Mouse (Mus musculus): ENCODE measurements around the gene Sh2d1b1. TPM values are rescaled to one million over a fixed set of nuclear protein-coding genes. Genes with fewer than 3 reads are reported as not detected.

The Sh2d1b1 gene
- total and polyA plus RNA-seq, 3 experiments: 1.9 to 13.9 (median 9.7) TPM

DNA sequence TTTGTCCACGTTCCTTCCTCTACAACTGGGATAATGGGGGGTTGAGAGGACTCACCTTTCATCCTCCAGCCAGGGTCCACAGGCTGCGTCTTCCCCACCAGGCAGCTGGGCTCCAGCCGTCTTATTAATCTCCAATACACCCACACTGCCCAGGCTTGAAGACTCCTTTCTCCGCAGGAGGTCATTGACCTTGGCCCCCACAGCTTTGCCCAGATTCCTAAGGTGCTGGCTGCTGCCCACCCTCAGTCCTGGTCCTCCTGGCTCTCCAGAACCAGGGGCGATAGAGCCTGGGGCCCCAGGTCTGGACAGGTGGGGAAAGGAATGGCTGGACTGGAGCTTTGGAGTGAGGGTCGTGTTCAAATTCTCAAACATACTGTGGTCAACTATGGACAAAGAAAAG lies 25.3 kb downstream of the Sh2d1b1 start:
- no peaks in the 10 kb centered on the region for H3K79me2 ChIP-seq (replicated peaks; ENCODE audit: control insufficient read depth, extremely low read depth, insufficient read depth, poor library complexity, severe bottlenecking)
- dilution Hi-C loops (cut with MboI; ENCODE audit: extremely low pct_ligation_motif_present, extremely low pct_unique_long_range_greater_than_20kb, low sequenced_read_pairs) (no loop called here), in situ Hi-C loops (cut with MboI; ENCODE audit: low pct_ligation_motif_present, low pct_unique_long_range_greater_than_20kb, low sequenced_read_pairs) (loop anchor here (25.0 kb wide), 1 partner anchor 310 kb away; no protein-coding TSS in a partner anchor)
- peaks cover 0 to 10% of the 10 kb centered on the region in 2 experiments; a peak in 2 of 4 replicates for H3K4me1 ChIP-seq (ENCODE audit: control insufficient read depth in 1 of 2, insufficient read depth in 2 of 2)
- peaks cover 8% of the 10 kb centered on the region for H3K27me3 ChIP-seq (replicated peaks)
- H3K4me2 ChIP-seq (ENCODE audit: insufficient read depth, low read depth, poor library complexity, severe bottlenecking): no peak overlapping the region
- TF ChIP-seq RCOR1 (conservative IDR thresholded peaks at IDR 0.05; ENCODE audit: low read depth, low read length): no peak
- no peak for TF ChIP-seq ZMIZ1 (IDR thresholded peaks at IDR 0.05; ENCODE audit: low read depth, low read length)
- TF ChIP-seq TCF12 (IDR thresholded peaks at IDR 0.05; ENCODE audit: low read depth, low read length): no peak
- no peak for TF ChIP-seq ZNF384 (IDR thresholded peaks at IDR 0.05; ENCODE audit: low read depth, low read length)
- TF ChIP-seq RAD21 (IDR thresholded peaks at IDR 0.05; ENCODE audit: low read depth, low read length): no peak
- H3K9ac ChIP-seq (ENCODE audit: insufficient read depth, low read depth): no peak overlapping the region
- no peaks in the 10 kb centered on the region for H3K36me3 ChIP-seq (replicated peaks in 1 of 2; ENCODE audit: control insufficient read depth in 1 of 2, insufficient read depth in 1 of 2, low read length in 1 of 2)
- H3K4me3 ChIP-seq (replicated peaks in 1 of 3; ENCODE audit: low read depth in 2 of 3, low read length in 2 of 3, poor library complexity in 1 of 3): no peak overlapping the region
- no peak overlapping the region for H3K27ac ChIP-seq (ENCODE audit: insufficient read depth, low read depth)
- H3K9me3 ChIP-seq (replicated peaks; ENCODE audit: low read length): no peaks in the 10 kb centered on the region
- DNase-seq (ENCODE audit: extremely low read depth): no peak

- Histone ChIP-seq H3K36me3 (replicated peaks in 1 of 2; ENCODE audit: control insufficient read depth in 1 of 2, insufficient read depth in 1 of 2, low read length in 1 of 2) (no peaks in the 10 kb centered on the region), H3K27me3 (replicated peaks) (peaks cover 5% of the 10 kb centered on the region), H3K4me1 (ENCODE audit: control insufficient read depth in 1 of 2, insufficient read depth in 2 of 2) (peaks cover 0 to 10% of the 10 kb centered on the region in 2 experiments; a peak in 2 of 4 replicates), H3K9me3 (replicated peaks; ENCODE audit: low read length) (no peaks in the 10 kb centered on the region), H3K4me2 (ENCODE audit: insufficient read depth, low read depth, poor library complexity, severe bottlenecking) (no peak overlapping the region), H3K27ac (ENCODE audit: insufficient read depth, low read depth) (no peak overlapping the region), H3K79me2 (replicated peaks; ENCODE audit: control insufficient read depth, extremely low read depth, insufficient read depth, poor library complexity, severe bottlenecking) (no peaks in the 10 kb centered on the region), H3K9ac (ENCODE audit: insufficient read depth, low read depth) (no peak overlapping the region), H3K4me3 (replicated peaks in 1 of 3; ENCODE audit: low read depth in 2 of 3, low read length in 2 of 3, poor library complexity in 1 of 3) (no peak overlapping the region)
- dilution Hi-C loops (cut with MboI; ENCODE audit: extremely low pct_ligation_motif_present, extremely low pct_unique_long_range_greater_than_20kb, low sequenced_read_pairs): no loop called here
- TF ChIP-seq UBTF (IDR thresholded peaks at IDR 0.05; ENCODE audit: low read depth, low read length) (no peak), MAX (IDR thresholded peaks at IDR 0.05; ENCODE audit: low read length) (no peak), GABPA (IDR thresholded peaks at IDR 0.05; ENCODE audit: insufficient replicate concordance, low read depth, low read length) (no peak), JUND (conservative IDR thresholded peaks at IDR 0.05; ENCODE audit: low read depth, low read length) (no peak), MAFK (IDR thresholded peaks at IDR 0.05; ENCODE audit: insufficient replicate concordance, low read length) (no peak)
- in situ Hi-C loops (cut with MboI; ENCODE audit: low pct_ligation_motif_present, low pct_unique_long_range_greater_than_20kb, low sequenced_read_pairs): loop anchor here (25.0 kb wide), 1 partner anchor 309 kb away; no protein-coding TSS in a partner anchor
- no peak for DNase-seq (ENCODE audit: extremely low read depth)
These were observed 26.0 kb downstream of the Sh2d1b1 start for GRCm38 (mm10) chr1:170303103-170303502.

GRCm38 (mm10) chr1:170305002-170305401 lies 27.9 kb downstream of the Sh2d1b1 start:
- Histone ChIP-seq H3K9ac (ENCODE audit: insufficient read depth, low read depth) (no peak overlapping the region), H3K4me2 (ENCODE audit: insufficient read depth, low read depth, poor library complexity, severe bottlenecking) (no peak overlapping the region), H3K27ac (ENCODE audit: insufficient read depth, low read depth) (no peak overlapping the region), H3K4me3 (replicated peaks in 1 of 3; ENCODE audit: low read depth in 2 of 3, low read length in 2 of 3, poor library complexity in 1 of 3) (no peak overlapping the region), H3K9me3 (replicated peaks; ENCODE audit: low read length) (no peaks in the 10 kb centered on the region), H3K4me1 (ENCODE audit: control insufficient read depth in 1 of 2, insufficient read depth in 2 of 2) (0 out of 4 replicates have a peak, but pooled peaks cover 0 to 1% of the 10 kb centered on the region in 2 experiments), H3K27me3 (replicated peaks) (no peaks in the 10 kb centered on the region), H3K79me2 (replicated peaks; ENCODE audit: control insufficient read depth, extremely low read depth, insufficient read depth, poor library complexity, severe bottlenecking) (no peaks in the 10 kb centered on the region), H3K36me3 (replicated peaks in 1 of 2; ENCODE audit: control insufficient read depth in 1 of 2, insufficient read depth in 1 of 2, low read length in 1 of 2) (no peaks in the 10 kb centered on the region)
- TF ChIP-seq NELFE (IDR thresholded peaks at IDR 0.05; ENCODE audit: low read depth, low read length) (no peak), MAX (IDR thresholded peaks at IDR 0.05; ENCODE audit: low read length) (no peak), BHLHE40 (IDR thresholded peaks at IDR 0.05; ENCODE audit: low read depth, low read length) (no peak), E2F4 (IDR thresholded peaks at IDR 0.05; ENCODE audit: insufficient replicate concordance, low read depth, low read length) (no peak), RAD21 (IDR thresholded peaks at IDR 0.05; ENCODE audit: low read depth, low read length) (no peak), TCF12 (IDR thresholded peaks at IDR 0.05; ENCODE audit: low read depth, low read length) (no peak), GABPA (IDR thresholded peaks at IDR 0.05; ENCODE audit: insufficient replicate concordance, low read depth, low read length) (no peak), ZC3H11A (IDR thresholded peaks at IDR 0.05; ENCODE audit: low read depth, low read length) (no peak), MEF2A (IDR thresholded peaks at IDR 0.05; ENCODE audit: borderline replicate concordance, low read depth, low read length) (no peak), JUND (conservative IDR thresholded peaks at IDR 0.05; ENCODE audit: low read depth, low read length) (no peak), POLR2A (IDR thresholded peaks at IDR 0.05; ENCODE audit: low read depth, low read length) (no peak), ETS1 (conservative IDR thresholded peaks at IDR 0.05; ENCODE audit: low read depth, low read length) (no peak)
- in situ Hi-C loops (cut with MboI; ENCODE audit: low pct_ligation_motif_present, low pct_unique_long_range_greater_than_20kb, low sequenced_read_pairs): loop anchor here (25.0 kb wide), 1 partner anchor 307 kb away; no protein-coding TSS in a partner anchor
- DNase-seq (ENCODE audit: extremely low read depth): no peak
- dilution Hi-C loops (cut with MboI; ENCODE audit: extremely low pct_ligation_motif_present, extremely low pct_unique_long_range_greater_than_20kb, low sequenced_read_pairs): no loop called here

Data from CH12.LX (cell line).